Mouse (Mus musculus): ENCODE measurements at regions not wholly inside any gene's neighbourhood (a gene's known extent, or its start where the extent isn't known, plus 50 kb on each side); places are given as distances from the start of the nearest gene placed in this dataset.

DNA sequence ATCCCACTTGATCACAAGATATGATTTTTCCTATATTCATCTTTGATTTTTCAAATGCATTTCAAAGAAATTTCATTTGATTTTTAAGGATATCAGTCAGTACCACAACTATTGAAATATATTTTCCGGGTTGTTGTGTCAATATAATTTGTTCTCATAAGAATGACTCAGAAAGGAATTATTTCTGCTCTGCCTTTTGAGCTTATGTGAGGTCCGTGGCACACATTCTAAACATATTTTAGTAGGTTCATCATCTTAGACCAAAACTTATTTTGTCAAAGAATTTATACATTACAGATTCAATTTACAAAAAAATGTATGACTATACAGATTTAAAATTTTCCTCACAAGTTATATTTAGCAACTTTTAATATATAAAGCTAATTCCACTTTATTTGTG lies 119.5 kb upstream of the Ntf3 start:
- no peak overlapping the region for H3K27ac ChIP-seq (replicated peaks)
- H3K36me3 ChIP-seq (ENCODE audit: control insufficient read depth, insufficient read depth, low read length): no peaks in the 10 kb centered on the region
- H3K4me2 ChIP-seq (replicated peaks; ENCODE audit: low read depth): no peak overlapping the region
- ATAC-seq (ENCODE audit: low FRiP score, low TSS enrichment) (no peak), DNase-seq (ENCODE audit: low spot score) (no peak)
- H3K9me3 ChIP-seq (ENCODE audit: control insufficient read depth, low read length): no peaks in the 10 kb centered on the region
- H3K9ac ChIP-seq (ENCODE audit: low read length): no peak overlapping the region
- no peak for TF ChIP-seq CTCF (IDR thresholded peaks at IDR 0.05; ENCODE audit: low read depth)
- no peak for TF ChIP-seq EP300 (optimal IDR thresholded peaks at IDR 0.05)
- no peaks in the 10 kb centered on the region for H3K4me1 ChIP-seq (replicated peaks; ENCODE audit: control insufficient read depth, insufficient read depth)
- WGBS: 64% methylated on average over 2 of the region's 2 CpGs
- no peak overlapping the region for H3K4me3 ChIP-seq (ENCODE audit: low read depth, low read length)
- H3K27me3 ChIP-seq (ENCODE audit: control insufficient read depth, insufficient read depth, low read length): no peaks in the 10 kb centered on the region

DNA sequence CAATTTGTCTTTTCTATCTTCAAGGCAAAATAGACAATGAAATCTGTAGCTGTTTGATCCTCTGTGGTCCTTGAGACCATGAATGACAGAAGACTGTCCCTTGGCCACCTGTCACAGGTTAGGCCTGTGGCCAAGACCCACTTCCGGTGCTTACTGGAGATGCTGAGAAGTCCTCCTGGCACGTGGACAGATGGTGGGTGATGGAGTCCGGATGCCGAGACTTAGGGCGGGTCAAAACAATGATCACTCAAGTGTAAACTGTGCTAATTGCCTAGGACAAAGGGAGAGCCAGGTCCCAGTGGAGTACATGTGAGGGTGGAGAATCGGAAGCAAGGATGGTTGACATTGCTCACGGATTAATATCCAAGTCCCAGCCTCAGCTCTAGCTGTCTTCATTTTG lies 117.7 kb upstream of the Ntf3 start:
- TF ChIP-seq EP300 (optimal IDR thresholded peaks at IDR 0.05) (no peak), CTCF (IDR thresholded peaks at IDR 0.05; ENCODE audit: low read depth) (no peak)
- Histone ChIP-seq H3K4me2 (replicated peaks; ENCODE audit: low read depth) (no peak overlapping the region), H3K4me3 (ENCODE audit: low read depth, low read length) (no peak overlapping the region), H3K27me3 (ENCODE audit: control insufficient read depth, insufficient read depth, low read length) (no peaks in the 10 kb centered on the region), H3K27ac (replicated peaks) (no peak overlapping the region), H3K4me1 (replicated peaks; ENCODE audit: control insufficient read depth, insufficient read depth) (no peaks in the 10 kb centered on the region), H3K9me3 (ENCODE audit: control insufficient read depth, low read length) (no peaks in the 10 kb centered on the region), H3K9ac (ENCODE audit: low read length) (no peak overlapping the region), H3K36me3 (ENCODE audit: control insufficient read depth, insufficient read depth, low read length) (no peaks in the 10 kb centered on the region)
- no peak; the same call in 1 of the 2 replicates for ATAC-seq (ENCODE audit: low FRiP score, low TSS enrichment)
- 74% methylated on average over 7 of the region's 7 CpGs for WGBS
- DNase-seq (ENCODE audit: low spot score): no peak

DNA sequence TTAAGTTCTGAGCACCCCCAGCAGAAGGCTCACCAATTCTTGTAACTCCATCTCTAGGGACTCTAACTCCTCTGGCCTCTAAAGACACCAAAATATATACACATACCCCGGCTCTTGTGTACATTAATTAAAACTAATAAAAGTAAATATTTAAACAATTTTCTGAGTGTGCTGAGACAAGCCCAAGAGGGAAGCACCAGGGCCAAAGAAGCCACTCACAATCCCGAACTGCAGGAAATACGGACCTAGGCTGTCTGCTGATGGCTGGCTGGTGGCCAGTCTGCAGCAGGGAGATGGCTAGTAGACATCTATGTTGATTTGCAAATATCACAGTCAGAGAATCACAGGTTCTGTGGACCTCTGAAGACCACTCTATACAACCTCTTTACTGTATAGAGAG lies 113.6 kb upstream of the Ntf3 start:
- 30% methylated on average over 3 of the region's 3 CpGs for whole genome bisulfite sequencing
- H3K4me3 ChIP-seq (ENCODE audit: low read depth, low read length): no peak overlapping the region
- no peaks in the 10 kb centered on the region for H3K9me3 ChIP-seq (ENCODE audit: control insufficient read depth, low read length)
- H3K36me3 ChIP-seq (ENCODE audit: control insufficient read depth, insufficient read depth, low read length): no peaks in the 10 kb centered on the region
- no peak overlapping the region for H3K27ac ChIP-seq (replicated peaks)
- H3K4me1 ChIP-seq (replicated peaks; ENCODE audit: control insufficient read depth, insufficient read depth): no peaks in the 10 kb centered on the region
- no peak overlapping the region for H3K9ac ChIP-seq (ENCODE audit: low read length)
- ATAC-seq (ENCODE audit: low FRiP score, low TSS enrichment) (no peak), DNase-seq (ENCODE audit: low spot score) (no peak)
- no peak overlapping the region for H3K4me2 ChIP-seq (replicated peaks; ENCODE audit: low read depth)
- no peak for TF ChIP-seq CTCF (IDR thresholded peaks at IDR 0.05; ENCODE audit: low read depth)
- TF ChIP-seq EP300 (optimal IDR thresholded peaks at IDR 0.05): no peak
- no peaks in the 10 kb centered on the region for H3K27me3 ChIP-seq (ENCODE audit: control insufficient read depth, insufficient read depth, low read length)

DNA sequence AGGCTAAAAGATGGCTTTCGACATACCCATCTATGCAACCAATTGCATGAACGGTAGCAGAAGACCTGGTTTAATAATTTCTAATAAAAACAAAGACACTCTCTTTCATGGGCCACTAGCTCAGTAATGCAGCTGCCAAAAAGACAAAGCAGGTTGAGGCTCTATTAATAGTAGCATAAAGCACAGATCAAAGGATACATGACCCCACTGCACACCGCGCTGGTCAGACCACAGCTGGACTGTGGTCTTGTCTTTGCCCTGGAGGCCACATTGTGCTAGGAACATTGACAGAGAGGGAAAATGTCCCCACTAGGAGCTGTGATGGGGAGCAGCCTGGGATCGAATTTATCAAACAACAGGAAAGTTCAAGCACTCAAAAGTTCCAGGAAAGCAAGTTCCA lies 79.3 kb upstream of the Ntf3 start:
- no peak for DNase-seq (ENCODE audit: low spot score)
- Histone ChIP-seq H3K36me3 (ENCODE audit: control insufficient read depth, insufficient read depth, low read length) (no peaks in the 10 kb centered on the region), H3K4me1 (replicated peaks; ENCODE audit: control insufficient read depth, insufficient read depth) (no peaks in the 10 kb centered on the region), H3K9ac (ENCODE audit: low read length) (no peak overlapping the region), H3K9me3 (ENCODE audit: control insufficient read depth, low read length) (no peaks in the 10 kb centered on the region), H3K27me3 (ENCODE audit: control insufficient read depth, insufficient read depth, low read length) (no peaks in the 10 kb centered on the region), H3K4me2 (replicated peaks; ENCODE audit: low read depth) (no peak overlapping the region), H3K4me3 (ENCODE audit: low read depth, low read length) (no peak overlapping the region), H3K27ac (replicated peaks) (no peak overlapping the region)
- 79% methylated on average over 5 of the region's 5 CpGs for WGBS
- no peak for ATAC-seq (ENCODE audit: low FRiP score, low TSS enrichment)
- TF ChIP-seq EP300 (optimal IDR thresholded peaks at IDR 0.05): no peak
- TF ChIP-seq CTCF (IDR thresholded peaks at IDR 0.05; ENCODE audit: low read depth): no peak

DNA sequence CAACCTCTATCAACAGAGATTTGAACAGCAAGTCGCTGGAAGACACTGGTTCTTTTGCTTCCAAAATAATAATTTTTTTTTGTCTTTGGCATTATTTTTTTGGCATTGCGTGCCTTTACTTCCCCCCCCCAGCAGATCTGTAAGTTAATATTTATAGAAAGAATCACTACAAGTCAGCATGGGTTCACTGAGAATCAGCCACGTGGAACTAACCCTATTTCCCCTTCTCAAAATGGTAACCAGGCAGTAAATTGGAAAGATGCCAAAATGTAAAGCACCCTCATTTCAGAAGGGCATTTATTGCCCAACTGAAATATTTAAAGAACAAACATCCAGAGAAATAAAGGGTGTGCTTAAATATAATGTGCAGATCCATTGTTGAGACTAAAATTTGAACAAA lies 78.7 kb upstream of the Ntf3 start:
- no peaks in the 10 kb centered on the region for H3K36me3 ChIP-seq (ENCODE audit: control insufficient read depth, insufficient read depth, low read length)
- TF ChIP-seq CTCF (IDR thresholded peaks at IDR 0.05; ENCODE audit: low read depth): no peak
- H3K9me3 ChIP-seq (ENCODE audit: control insufficient read depth, low read length): no peaks in the 10 kb centered on the region
- no peak overlapping the region for H3K4me2 ChIP-seq (replicated peaks; ENCODE audit: low read depth)
- no peak overlapping the region for H3K4me3 ChIP-seq (ENCODE audit: low read depth, low read length)
- no peaks in the 10 kb centered on the region for H3K27me3 ChIP-seq (ENCODE audit: control insufficient read depth, insufficient read depth, low read length)
- DNase-seq (ENCODE audit: low spot score) (no peak), ATAC-seq (ENCODE audit: low FRiP score, low TSS enrichment) (no peak)
- H3K9ac ChIP-seq (ENCODE audit: low read length): no peak overlapping the region
- H3K27ac ChIP-seq (replicated peaks): no peak overlapping the region
- whole genome bisulfite sequencing: 61% methylated on average over 3 of the region's 3 CpGs
- H3K4me1 ChIP-seq (replicated peaks; ENCODE audit: control insufficient read depth, insufficient read depth): no peaks in the 10 kb centered on the region

DNA sequence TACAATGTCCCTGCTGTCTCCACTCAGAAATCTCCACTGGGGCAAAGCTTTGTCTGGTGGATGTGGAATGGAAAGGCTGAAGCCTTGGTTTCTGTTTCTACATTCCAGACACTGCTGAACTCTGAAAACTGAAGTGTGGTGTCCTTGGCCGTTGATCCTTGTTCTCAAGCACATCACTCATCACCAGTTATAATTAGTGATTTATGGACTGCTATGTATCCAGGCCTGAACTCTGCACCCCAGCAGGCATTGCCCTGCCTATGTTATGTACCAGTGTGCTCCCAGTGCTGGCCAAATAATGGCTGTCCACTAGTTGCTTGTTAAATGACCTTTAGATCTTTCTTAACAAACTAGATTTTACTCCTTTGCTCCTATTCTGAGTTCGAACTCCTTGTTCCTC lies 75.6 kb upstream of the Ntf3 start:
- ATAC-seq (ENCODE audit: low FRiP score, low TSS enrichment): no peak
- WGBS: 71% methylated on average over 2 of the region's 2 CpGs
- Histone ChIP-seq H3K27ac (replicated peaks) (no peak overlapping the region), H3K4me2 (replicated peaks; ENCODE audit: low read depth) (no peak overlapping the region), H3K4me3 (ENCODE audit: low read depth, low read length) (no peak overlapping the region), H3K36me3 (ENCODE audit: control insufficient read depth, insufficient read depth, low read length) (no peaks in the 10 kb centered on the region), H3K9me3 (ENCODE audit: control insufficient read depth, low read length) (no peaks in the 10 kb centered on the region), H3K9ac (ENCODE audit: low read length) (no peak overlapping the region), H3K4me1 (replicated peaks; ENCODE audit: control insufficient read depth, insufficient read depth) (no peaks in the 10 kb centered on the region), H3K27me3 (ENCODE audit: control insufficient read depth, insufficient read depth, low read length) (no peaks in the 10 kb centered on the region)
- TF ChIP-seq EP300 (optimal IDR thresholded peaks at IDR 0.05) (no peak), CTCF (IDR thresholded peaks at IDR 0.05; ENCODE audit: low read depth) (no peak)
- DNase-seq (ENCODE audit: low spot score): no peak
